Mouse (Mus musculus) liver, embryonic 14.5 days (tissue): ENCODE results near the gene Pgbd5. TPM values are rescaled to one million over a fixed set of nuclear protein-coding genes. Genes with fewer than 3 reads are reported as not detected.
A peak's percentile ranks its signal among the peaks of the same experiment; 100 is the strongest.

Experiments used
- ATAC-seq: fragments of 200-750 bp; cut with Nextera tagmentation; 2 replicates; pipeline ENCODE4 v1.8.0; 2017; ENCODE audit warnings: moderate number of reproducible peaks, mild to moderate bottlenecking, moderate library complexity; ENCODE audit not compliant: insufficient read depth
- DNase-seq, 3 experiments: peaks; one replicate each; pipeline ENCODE4 v3.0.0-alpha.2; 2012 to 2013; ENCODE audit warnings: low read depth in 3 of 3, low spot score in 3 of 3
- H3K27ac ChIP-seq: fragments of 300-500 bp; sonication (generic); 2 replicates; pipeline ENCODE4 v1.5.1; 2014; ENCODE audit warnings: moderate library complexity, mild to moderate bottlenecking, control low read depth, inconsistent platforms
- H3K27me3 ChIP-seq: fragments of 300-500 bp; sonication (generic); 2 replicates; pipeline ENCODE4 v1.6.1; 2014; ENCODE audit warnings: mild to moderate bottlenecking, low read length, moderate library complexity; ENCODE audit not compliant: control insufficient read depth, insufficient read depth
- H3K36me3 ChIP-seq: fragments of 300-500 bp; sonication (generic); replicated peaks from 2 replicates; pipeline ENCODE4 v1.6.1; 2014; ENCODE audit warnings: low read depth; ENCODE audit not compliant: control insufficient read depth, insufficient read depth
- H3K4me1 ChIP-seq, 2 experiments: fragments of 200-500 bp in 1 of 2; fragments of 300-500 bp in 1 of 2; sonication (generic) in 1 of 2; replicated peaks; 2 replicates each; pipeline ENCODE4 v1.6.1; 2012 to 2014; ENCODE audit warnings: antibody characterized with exemption in 1 of 2, inconsistent platforms in 1 of 2, low read length in 1 of 2; ENCODE audit not compliant: control insufficient read depth in 2 of 2, insufficient read depth in 2 of 2
- H3K4me2 ChIP-seq: fragments of 300-500 bp; sonication (generic); 2 replicates; pipeline ENCODE4 v1.6.1; 2014; ENCODE audit warnings: low read depth, mild to moderate bottlenecking, control low read depth, moderate library complexity
- H3K4me3 ChIP-seq, 2 experiments: fragments of 200-500 bp in 1 of 2; fragments of 300-500 bp in 1 of 2; sonication (generic) in 1 of 2; 2 replicates each; pipeline ENCODE4 v1.5.1; 2012 to 2014; ENCODE audit warnings: low read depth in 2 of 2, low read length in 2 of 2, mild to moderate bottlenecking in 2 of 2, control low read depth in 1 of 2, inconsistent platforms in 1 of 2, moderate library complexity in 1 of 2; ENCODE audit not compliant: insufficient read depth in 1 of 2
- H3K9ac ChIP-seq: fragments of 300-500 bp; sonication (generic); replicated peaks from 2 replicates; pipeline ENCODE4 v1.6.1; 2014; ENCODE audit warnings: mild to moderate bottlenecking, control low read depth, moderate library complexity
- H3K9me3 ChIP-seq: fragments of 300-500 bp; sonication (generic); 2 replicates; pipeline ENCODE4 v1.6.1; 2016; ENCODE audit warnings: low read length, mixed read lengths; ENCODE audit not compliant: control insufficient read depth
- CTCF ChIP-seq: IDR thresholded peaks from 2 replicates; pipeline ENCODE4 v1.5.1; 2016; ENCODE audit warnings: antibody characterized with exemption, low read depth, control low read depth
- EP300 ChIP-seq: IDR thresholded peaks from 2 replicates; pipeline ENCODE4 v1.6.1; 2016; ENCODE audit warnings: antibody characterized with exemption, low read depth
- WGBS: fragments of 180-500 bp; shearing (Covaris S2); extraction: QIAGEN DNeasy Blood & Tissue Kit; methylation state at CpG from one replicate; pipeline ENCODE4 v1.1.7; 2014; ENCODE audit not compliant: insufficient replicate concordance; 5-methylcytosine and 5-hydroxymethylcytosine counted together
- polyA plus RNA-seq, 2 experiments: library from polyadenylated mRNA; depleted of rRNA in 1 of 2; stranded (reverse) in 1 of 2; unstranded in 1 of 2; fragments of >200 nt; fragmentation: Nextera tagmentation in 1 of 2; extraction: Ambion mirVana in 1 of 2; gene quantifications; 2 replicates each; pipeline versions ENCODE4 v1.2.1 to v1.2.3; 2012 to 2014

The Pgbd5 gene
- polyA plus RNA-seq, 2 experiments: 0.15 to 0.18 TPM

DNA sequence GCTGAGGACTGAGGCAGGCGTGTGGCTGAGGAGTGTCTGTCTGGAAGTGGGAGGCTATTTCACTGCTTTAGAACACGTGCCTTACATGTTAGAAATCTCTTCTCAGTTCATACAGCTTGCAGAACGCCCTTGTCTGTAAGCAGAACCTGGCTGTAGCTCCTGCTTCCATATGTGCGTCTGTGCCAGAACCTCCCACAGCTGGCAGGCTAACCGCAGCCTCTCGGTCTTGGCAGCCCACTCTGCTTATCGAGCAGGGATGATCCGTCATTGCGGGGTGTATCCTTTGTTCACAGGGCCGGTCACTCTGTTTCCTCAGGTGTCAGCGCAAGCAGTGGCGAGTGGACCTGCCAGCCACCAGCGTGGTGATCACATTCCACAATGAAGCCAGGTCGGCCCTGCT lies 116.1 kb downstream of the Pgbd5 start:
- DNase-seq (no peak), ATAC-seq (no peak)
- Histone ChIP-seq H3K27me3 (no peaks in the 10 kb centered on the region), H3K27ac (no peak overlapping the region), H3K9ac (no peak overlapping the region), H3K9me3 (no peaks in the 10 kb centered on the region), H3K4me1 (peaks cover 0 to 16% of the 10 kb centered on the region in 2 experiments; a peak in 3 of 4 replicates), H3K4me3 (no peak overlapping the region), H3K4me2 (no peak overlapping the region), H3K36me3 (no peaks in the 10 kb centered on the region; the same call in 1 of the 2 replicates)
- TF ChIP-seq EP300 (no peak), CTCF (no peak)
- WGBS: 87% methylated on average over 14 of the region's 14 CpGs

DNA sequence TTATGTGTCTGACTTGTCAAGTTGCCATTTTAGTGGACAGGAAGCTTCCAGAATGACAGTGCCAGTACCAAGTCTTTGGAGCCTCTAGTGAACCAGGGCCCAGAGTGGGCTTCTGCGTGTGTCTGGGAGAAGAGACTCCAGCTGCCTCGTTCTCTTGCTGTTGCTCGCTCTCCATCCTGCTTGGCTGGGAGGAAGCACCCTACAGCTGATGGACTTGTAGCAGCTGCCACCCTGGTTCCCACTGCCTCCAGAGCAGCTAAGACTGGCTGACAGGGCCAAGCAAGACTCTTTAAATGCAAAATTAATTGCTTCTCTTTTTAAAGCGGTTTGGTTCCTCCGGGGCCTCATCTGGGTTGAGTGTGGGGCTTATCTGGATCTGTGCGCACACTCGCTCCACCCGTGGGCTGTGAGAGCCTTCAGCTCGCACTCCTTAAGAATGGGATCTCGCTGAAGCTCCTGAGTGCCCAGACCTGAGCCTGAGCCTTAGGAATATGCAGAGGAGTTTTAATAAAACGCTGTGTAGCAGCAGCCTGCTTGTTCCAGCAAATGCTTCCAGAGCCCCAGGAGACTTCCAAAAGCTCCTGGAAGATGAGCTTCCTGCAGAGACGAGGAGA lies 118.1 kb downstream of the Pgbd5 start:
- H3K36me3 ChIP-seq: no peaks in the 10 kb centered on the region; the same call in 1 of the 2 replicates
- H3K4me1 ChIP-seq: peaks cover 8 to 34% of the 10 kb centered on the region in 2 experiments
- H3K9me3 ChIP-seq: no peaks in the 10 kb centered on the region
- no peak overlapping the region for H3K27ac ChIP-seq
- ATAC-seq: no peak
- no peak overlapping the region for H3K4me3 ChIP-seq
- no peak overlapping the region for H3K4me2 ChIP-seq
- DNase-seq: no peak
- no peaks in the 10 kb centered on the region for H3K27me3 ChIP-seq
- WGBS: 30% methylated on average over 12 of the region's 12 CpGs
- TF ChIP-seq EP300: no peak
- no peak for TF ChIP-seq CTCF
- no peak overlapping the region for H3K9ac ChIP-seq

GRCm38 (mm10) chr8:124319316-124319652 lies 120.2 kb downstream of the Pgbd5 start:
- Histone ChIP-seq H3K9ac (no peak overlapping the region), H3K27me3 (no peaks in the 10 kb centered on the region), H3K4me3 (no peak overlapping the region), H3K27ac (no peak overlapping the region), H3K4me1 (peaks cover 8 to 37% of the 10 kb centered on the region in 2 experiments), H3K4me2 (no peak overlapping the region), H3K9me3 (no peaks in the 10 kb centered on the region), H3K36me3 (no peaks in the 10 kb centered on the region)
- peak; percentile 53; the same call in 1 of the 2 replicates for ATAC-seq
- DNase-seq: no peak
- no peak for TF ChIP-seq CTCF
- 6% methylated on average over 4 of the region's 4 CpGs for WGBS

Other genes starting within 250 kb of the Pgbd5 start
- gene Galnt2, start 208.3 kb downstream of the Pgbd5 start, polyA plus RNA-seq (2012; rRNA removed): 3.7 and 6.6 TPM in 2 replicates
- gene Galnt2, start 208.3 kb downstream of the Pgbd5 start, polyA plus RNA-seq (2014; fragmentation: Nextera tagmentation; extraction: Ambion mirVana): 19.2 and 21.5 TPM in 2 replicates
- 7.4 and 10.0 TPM in 2 replicates for gene Cog2, start 81.1 kb upstream of the Pgbd5 start, polyA plus RNA-seq (2012; rRNA removed)
- gene Cog2, start 81.1 kb upstream of the Pgbd5 start, polyA plus RNA-seq (2014; fragmentation: Nextera tagmentation; extraction: Ambion mirVana): 15.0 and 16.9 TPM in 2 replicates
- 63.3 and 73.0 TPM in 2 replicates for gene Agt, start 130.0 kb upstream of the Pgbd5 start, polyA plus RNA-seq (2012; rRNA removed)
- gene Agt, start 130.0 kb upstream of the Pgbd5 start, polyA plus RNA-seq (2014; fragmentation: Nextera tagmentation; extraction: Ambion mirVana): 94.2 and 94.5 TPM in 2 replicates
- gene Capn9, start 136.5 kb upstream of the Pgbd5 start, polyA plus RNA-seq (2012; rRNA removed): not detected in 2 replicates
- not detected in 2 replicates for gene Capn9, start 136.5 kb upstream of the Pgbd5 start, polyA plus RNA-seq (2014; fragmentation: Nextera tagmentation; extraction: Ambion mirVana)
- 8.2 and 8.7 TPM in 2 replicates for gene 2310022B05Rik, start 223.7 kb upstream of the Pgbd5 start, polyA plus RNA-seq (2012; rRNA removed)
- 5.5 and 7.7 TPM in 2 replicates for gene 2310022B05Rik, start 223.7 kb upstream of the Pgbd5 start, polyA plus RNA-seq (2014; fragmentation: Nextera tagmentation; extraction: Ambion mirVana)